Mouse (Mus musculus): ENCODE data around the gene Zfp747. TPM values are rescaled to one million over a fixed set of nuclear protein-coding genes. Genes with fewer than 3 reads are reported as not detected.
A peak's percentile ranks its signal among the peaks of the same experiment; 100 is the strongest.
"Not testable (repeated sequence)": the region's sequence is repeated elsewhere in the genome, so short reads cannot be mapped to it uniquely, and the experiment has no call there.

Zfp747 gene
- polyA plus RNA-seq (2015; fragmentation: Nextera tagmentation; extraction: Ambion mirVana) = 8.5 and 8.6 TPM in 2 replicates

DNA sequence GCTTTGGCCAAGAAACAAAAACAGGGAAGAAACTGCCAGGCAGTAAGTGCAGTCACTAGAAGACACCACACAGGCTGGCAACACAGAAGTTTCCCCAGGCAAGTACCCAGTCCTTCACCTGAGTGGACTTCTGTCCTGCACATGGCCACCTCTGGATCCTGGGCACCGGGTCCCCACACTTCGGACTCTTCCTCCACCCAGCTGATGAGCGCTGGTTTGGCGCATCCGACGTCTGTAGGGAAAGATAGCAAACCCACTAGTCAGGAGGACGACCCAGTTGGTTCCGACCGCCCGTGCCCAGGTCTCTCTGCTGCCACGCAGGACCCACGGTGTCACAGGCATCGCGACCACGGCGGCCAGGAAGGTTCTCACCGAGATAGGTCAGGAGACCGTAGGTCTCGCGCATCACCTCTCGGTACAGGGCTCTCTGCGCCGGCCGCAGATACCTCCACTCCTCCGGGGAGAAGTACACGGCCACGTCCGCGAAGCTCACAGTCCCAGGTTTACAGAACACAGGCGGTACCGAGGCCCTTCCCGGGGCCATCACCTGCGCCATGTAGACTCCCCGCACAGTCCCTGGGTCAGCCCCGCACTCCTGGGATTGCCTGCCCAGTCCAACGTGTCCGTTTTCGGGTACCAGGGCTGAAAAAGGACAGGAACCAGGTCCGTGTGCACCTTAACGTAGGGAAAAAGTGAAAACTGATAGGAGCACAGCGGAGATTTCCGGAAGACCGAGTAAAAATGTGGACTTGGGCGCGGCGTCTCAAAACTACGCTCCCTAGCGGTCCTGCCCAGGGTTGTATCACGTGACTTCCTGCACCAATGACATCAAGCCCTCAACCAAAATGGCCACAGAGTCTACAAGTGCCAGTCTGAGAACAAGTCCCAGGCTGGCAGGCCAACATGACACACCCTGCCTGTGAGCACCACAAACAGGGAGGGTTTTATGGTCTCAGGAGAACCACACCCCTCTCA lies at the start of gene Zfp747:
Gene Zfp747, minus strand, starts transcription at position 780 of the 975 bp plus-strand sequence.
- H3K9ac ChIP-seq = peak within 1 kb of the TSS; percentile 79

GRCm38 (mm10) chr7:127425291-127425690 lies 49.4 kb upstream of the Zfp747 start:
- peaks cover 19% of the 10 kb centered on the region for H3K4me1 ChIP-seq (replicated peaks)
- H3K4me3 ChIP-seq = no peak overlapping the region
- H3K4me2 ChIP-seq = no peak overlapping the region
- H3K36me3 ChIP-seq = no peaks in the 10 kb centered on the region
- ATAC-seq (ENCODE audit: low read depth) = no peak
- WGBS = 88% methylated on average over 3 of the region's 3 CpGs
- no peaks in the 10 kb centered on the region for H3K9me3 ChIP-seq
- no peak overlapping the region for H3K9ac ChIP-seq
- H3K27ac ChIP-seq (replicated peaks) = no peak overlapping the region
- peaks cover 15% of the 10 kb centered on the region for H3K27me3 ChIP-seq

More for the DNA sequence above, at the start of gene Zfp747:
- H3K4me3 ChIP-seq = peak within 1 kb of the TSS; percentile 70
- WGBS = 4% methylated on average over 49 of the region's 49 CpGs
- ATAC-seq (ENCODE audit: low read depth) = peak; percentile 90
- peak within 1 kb of the TSS; percentile 73 for H3K4me2 ChIP-seq
- H3K4me1 ChIP-seq (replicated peaks); H3K9me3 ChIP-seq; H3K27me3 ChIP-seq: not testable (repeated sequence)
- H3K27ac ChIP-seq (replicated peaks) = peak within 1 kb of the TSS; percentile 72
- peaks cover 21% of the 10 kb centered on the region for H3K36me3 ChIP-seq

DNA sequence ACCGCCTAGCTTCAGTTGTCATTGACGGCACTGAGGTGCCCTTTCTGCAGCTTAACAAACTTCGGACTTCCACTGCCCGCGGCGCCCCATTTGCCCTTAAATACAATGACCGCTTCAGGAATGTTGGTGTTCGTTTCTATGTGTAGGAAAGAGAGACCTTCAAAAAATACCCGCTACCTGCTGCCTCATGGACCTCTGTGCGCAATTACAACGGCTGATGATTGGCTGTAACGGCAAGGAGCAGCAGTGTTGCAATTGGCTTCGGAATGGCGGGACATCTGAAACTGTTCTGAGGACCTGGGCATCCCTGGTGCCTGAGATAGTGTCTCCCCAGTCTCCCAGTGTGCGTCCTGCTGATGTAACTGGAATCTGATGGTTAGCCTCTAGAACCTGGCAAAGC lies 46.4 kb upstream of the Zfp747 start:
- Histone ChIP-seq H3K4me3 (peak overlapping the region; percentile 74), H3K4me2 (peak overlapping the region; percentile 78), H3K27me3 (peaks cover 15% of the 10 kb centered on the region), H3K4me1 (replicated peaks) (peaks cover 19% of the 10 kb centered on the region), H3K9me3 (no peaks in the 10 kb centered on the region), H3K27ac (replicated peaks) (peak overlapping the region; percentile 85), H3K36me3 (peaks cover 21% of the 10 kb centered on the region), H3K9ac (peak overlapping the region; percentile 88)
- 0% methylated on average over 15 of the region's 15 CpGs for WGBS
- ATAC-seq (ENCODE audit: low read depth) = peak; percentile 79

GRCm38 (mm10) chr7:127421388-127422191 lies 45.7 kb upstream of the Zfp747 start, which contains the start of gene Zfp688:
Gene Zfp688 (minus strand): TSS chr7:127422068.
- peaks cover 19% of the 10 kb centered on the region for H3K4me1 ChIP-seq (replicated peaks)

GRCm38 (mm10) chr7:127411418-127411817 lies 35.6 kb upstream of the Zfp747 start:
- Histone ChIP-seq H3K9ac (no peak overlapping the region), H3K27ac (replicated peaks) (no peak overlapping the region), H3K4me2 (no peak overlapping the region), H3K36me3 (peaks cover 8% of the 10 kb centered on the region; the same call in 1 of the 2 replicates), H3K9me3 (no peaks in the 10 kb centered on the region), H3K27me3 (no peaks in the 10 kb centered on the region), H3K4me3 (no peak overlapping the region), H3K4me1 (replicated peaks) (peaks cover under 1% of the 10 kb centered on the region; the same call in 1 of the 2 replicates)
- 71% methylated on average over 2 of the region's 2 CpGs for WGBS
- ATAC-seq (ENCODE audit: low read depth) = no peak

More at GRCm38 (mm10) chr7:127421388-127422191, 45.7 kb upstream of the Zfp747 start, which contains the start of gene Zfp688:
- Histone ChIP-seq H3K4me2 (peak within 1 kb of the TSS; percentile 78), H3K9ac (peak within 1 kb of the TSS; percentile 88), H3K9me3 (no peaks in the 10 kb centered on the region), H3K27me3 (peaks cover 15% of the 10 kb centered on the region), H3K36me3 (peaks cover 22% of the 10 kb centered on the region), H3K27ac (replicated peaks) (peak within 1 kb of the TSS; percentile 85), H3K4me3 (peak within 1 kb of the TSS; percentile 74)
- peak; percentile 98 for ATAC-seq (ENCODE audit: low read depth)
- under 1% methylated on average over 48 of the region's 48 CpGs for WGBS

DNA sequence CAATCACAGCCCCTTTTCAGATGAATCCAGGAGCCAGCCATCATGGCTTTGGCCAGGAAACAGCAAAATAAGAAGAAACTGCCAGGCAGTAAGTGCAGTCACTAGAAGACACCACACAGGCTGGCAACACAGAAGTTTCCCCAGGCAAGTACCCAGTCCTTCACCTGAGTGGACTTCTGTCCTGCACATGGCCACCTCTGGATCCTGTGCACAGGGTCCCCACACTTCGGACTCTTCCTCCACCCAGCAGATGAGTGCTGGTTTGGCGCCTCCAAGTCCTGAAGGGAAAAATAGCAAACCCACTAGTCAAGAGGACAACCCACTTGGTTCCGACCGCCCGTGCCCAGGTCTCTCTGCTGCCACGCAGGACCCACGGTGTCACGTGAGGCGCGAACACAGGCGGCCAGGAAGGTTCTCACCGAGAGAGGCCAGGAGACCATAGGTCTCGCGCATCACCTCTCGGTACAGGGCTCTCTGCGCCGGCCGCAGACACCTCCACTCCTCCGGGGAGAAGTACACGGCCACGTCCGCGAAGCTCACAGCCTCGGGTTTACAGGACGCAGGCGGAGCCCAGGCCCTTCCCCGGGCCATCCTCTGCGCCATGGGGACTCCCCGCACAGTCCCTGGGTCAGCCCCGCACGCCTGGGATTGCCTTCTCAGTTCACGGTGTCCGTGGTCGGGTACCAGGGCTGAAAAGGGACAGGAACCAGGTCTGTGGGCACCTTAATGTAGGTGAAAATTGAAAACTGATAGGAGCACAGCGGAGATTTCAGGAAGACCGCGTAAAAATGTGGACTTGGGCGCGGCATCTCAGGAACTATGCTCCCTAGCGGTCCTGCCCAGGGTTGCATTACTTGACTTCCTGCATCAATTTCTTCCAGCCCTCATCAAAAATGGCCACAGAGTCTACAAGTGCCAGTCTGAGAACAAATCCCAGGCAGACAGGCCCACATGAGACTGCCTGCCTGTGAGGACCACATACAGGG lies 30.4 kb upstream of the Zfp747 start, which contains the start of gene Zfp764:
Gene Zfp764, minus strand, starts transcription at position 821 of the 986 bp plus-strand sequence.
- H3K27me3 ChIP-seq; H3K4me1 ChIP-seq (replicated peaks); H3K9me3 ChIP-seq; H3K36me3 ChIP-seq: not testable (repeated sequence)
- Histone ChIP-seq H3K27ac (replicated peaks) (peak within 1 kb of the TSS; percentile 73), H3K4me3 (peak within 1 kb of the TSS; percentile 57), H3K9ac (peak within 1 kb of the TSS; percentile 84), H3K4me2 (peak within 1 kb of the TSS; percentile 88)
- WGBS = 6% methylated on average over 40 of the region's 40 CpGs
- peak; percentile 83 for ATAC-seq (ENCODE audit: low read depth)

DNA sequence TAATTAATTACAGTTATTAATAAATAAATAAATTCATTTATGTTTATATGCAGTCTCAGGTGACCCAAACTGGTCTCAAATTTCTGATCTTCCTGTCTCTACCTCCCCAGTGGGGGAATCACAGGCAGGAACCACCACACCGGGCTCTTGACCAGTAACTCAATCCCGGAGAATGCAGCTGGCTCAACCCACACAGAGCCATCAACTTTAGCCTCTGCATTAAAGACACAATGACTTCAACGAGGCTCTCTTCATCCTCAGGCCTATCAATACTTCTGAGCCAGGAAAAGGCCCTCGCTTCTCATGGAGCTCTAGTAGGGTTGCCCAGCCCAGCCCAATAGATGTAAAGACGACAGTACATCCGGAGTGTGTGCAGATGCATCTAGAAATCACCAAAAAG lies 28.3 kb upstream of the Zfp747 start:
- H3K27ac ChIP-seq (replicated peaks); H3K4me1 ChIP-seq (replicated peaks); H3K9ac ChIP-seq; H3K4me3 ChIP-seq; H3K27me3 ChIP-seq; H3K9me3 ChIP-seq; H3K36me3 ChIP-seq; H3K4me2 ChIP-seq; ATAC-seq (ENCODE audit: low read depth): not testable (repeated sequence)
- WGBS = 95% methylated on average over 6 of the region's 6 CpGs

DNA sequence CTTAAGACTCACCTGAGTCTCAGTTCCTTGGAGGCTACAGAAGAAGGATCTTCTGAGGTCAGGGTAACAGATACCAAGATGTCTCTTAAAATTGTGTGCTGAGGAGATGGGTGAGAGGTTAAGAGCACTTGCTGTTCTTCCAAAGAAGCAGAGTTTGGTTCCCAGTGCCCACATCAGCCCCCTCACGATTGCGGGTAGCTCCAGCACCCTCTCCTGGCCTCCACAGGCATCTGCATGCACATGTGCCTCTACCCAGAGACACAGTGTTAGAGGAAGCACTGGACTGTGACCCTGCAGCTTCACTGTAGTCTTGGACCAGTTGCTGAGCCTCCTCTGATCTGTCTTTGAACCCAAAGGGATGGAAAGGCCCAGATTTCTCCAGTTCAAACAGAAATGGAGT lies 27.1 kb upstream of the Zfp747 start:
- 67% methylated on average over 2 of the region's 2 CpGs for WGBS
- no peak for ATAC-seq (ENCODE audit: low read depth)
- Histone ChIP-seq H3K9ac (no peak overlapping the region), H3K4me2 (no peak overlapping the region), H3K4me1 (replicated peaks) (peaks cover 10% of the 10 kb centered on the region; the same call in 1 of the 2 replicates), H3K27ac (replicated peaks) (no peak overlapping the region), H3K4me3 (no peak overlapping the region), H3K36me3 (no peaks in the 10 kb centered on the region), H3K9me3 (no peaks in the 10 kb centered on the region), H3K27me3 (no peaks in the 10 kb centered on the region; the same call in 1 of the 2 replicates)

- Histone ChIP-seq H3K9me3 (no peaks in the 10 kb centered on the region), H3K4me3 (no peak overlapping the region), H3K4me1 (replicated peaks) (no peaks in the 10 kb centered on the region), H3K36me3 (no peaks in the 10 kb centered on the region), H3K27ac (replicated peaks) (no peak overlapping the region), H3K9ac (no peak overlapping the region), H3K27me3 (peaks cover 5% of the 10 kb centered on the region; the same call in 1 of the 2 replicates), H3K4me2 (no peak overlapping the region)
- 68% methylated on average over 3 of the region's 3 CpGs for WGBS
- ATAC-seq (ENCODE audit: low read depth) = no peak
Observed at GRCm38 (mm10) chr7:127400355-127400754, 24.5 kb upstream of the Zfp747 start.

GRCm38 (mm10) chr7:127393944-127394333 lies 18.1 kb upstream of the Zfp747 start:
- peak overlapping the region; percentile 72 for H3K4me3 ChIP-seq
- H3K36me3 ChIP-seq = peaks cover 12% of the 10 kb centered on the region
- H3K9me3 ChIP-seq = no peaks in the 10 kb centered on the region
- peak overlapping the region; percentile 92 for H3K27ac ChIP-seq (replicated peaks)
- 0 out of 2 replicates have a peak, but pooled peaks cover 5% of the 10 kb centered on the region for H3K27me3 ChIP-seq
- 29% methylated on average over 7 of the region's 7 CpGs for WGBS
- ATAC-seq (ENCODE audit: low read depth) = 0 out of 2 replicates have a peak, but pooled peaks have one; percentile 12
- H3K4me1 ChIP-seq (replicated peaks) = peaks cover 17% of the 10 kb centered on the region
- H3K4me2 ChIP-seq = peak overlapping the region; percentile 80
- H3K9ac ChIP-seq = peak overlapping the region; percentile 93
